Mouse (Mus musculus) stomach, postnatal 0 days (tissue): Measurements from ENCODE around the gene Dph6.

Source experiments
- CTCF ChIP-seq: IDR thresholded peaks from 2 replicates; pipeline ENCODE4 v1.5.1; 2016; ENCODE audit warnings: antibody characterized with exemption, low read depth, mild to moderate bottlenecking, moderate library complexity
- EP300 ChIP-seq: optimal IDR thresholded peaks from 2 replicates; pipeline ENCODE3; 2016; ENCODE audit warnings: antibody characterized with exemption

GRCm38 (mm10) chr2:114492398-114492797, 162.4 kb downstream of the Dph6 start:
- TF ChIP-seq CTCF (no peak), EP300 (no peak)
